8 mouse cellular contexts compared by ENCODE assay signal in the genomic region with DNA sequence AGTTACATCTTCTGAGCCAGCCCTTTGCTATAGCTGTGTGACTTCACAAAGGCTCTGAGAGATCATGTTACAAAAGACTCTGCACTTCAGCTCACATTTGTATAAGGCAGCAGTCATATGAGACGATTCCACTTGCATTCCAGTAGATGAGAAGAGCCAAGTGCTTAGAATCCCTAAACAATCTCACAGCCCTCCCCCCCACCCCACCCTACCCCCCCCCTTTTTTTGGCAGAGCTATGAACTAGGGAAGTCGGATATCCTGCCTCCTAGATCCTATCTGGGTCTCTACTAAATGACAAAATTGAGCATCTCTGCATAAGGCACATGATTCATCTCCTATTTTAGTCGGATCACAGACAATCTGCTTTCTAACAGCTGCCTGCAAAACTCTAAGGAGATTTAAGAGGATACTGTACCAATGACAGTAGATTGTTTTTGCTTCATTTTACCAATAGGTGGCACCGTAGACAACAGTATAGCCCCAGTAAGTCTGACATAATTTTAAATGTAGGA.
A peak's percentile ranks its signal among the peaks of the same experiment; 100 is the strongest.
DNase-seq lines count a peak whose midpoint lies in the region; ATAC-seq and TF ChIP-seq lines count a peak whose summit lies in the region.

No protein-coding gene starts in this region.

- 3% methylated on average over 4 of the region's 4 CpGs for WGBS in embryonic facial prominence, embryonic 12.5 days
- 13% methylated on average over 4 of the region's 4 CpGs for WGBS in intestine, postnatal 0 days
- WGBS in midbrain, embryonic 16.5 days, result 7% methylated on average over 4 of the region's 4 CpGs

- no peaks in the 10 kb centered on the region for H3K36me3 ChIP-seq in embryonic facial prominence, embryonic 12.5 days
- no peaks in the 10 kb centered on the region for H3K36me3 ChIP-seq in intestine, postnatal 0 days (ENCODE audit: control insufficient read depth, insufficient read depth)
- H3K36me3 ChIP-seq in midbrain, embryonic 16.5 days (ENCODE audit: control insufficient read depth, insufficient read depth, low read length), result no peaks in the 10 kb centered on the region

- peak; percentile 20 to 40 for DNase-seq in heart, adult 9 months (ENCODE audit: low spot score in 2 of 2)
- no peak for DNase-seq in heart, adult 11 months
- peak; percentile 29 for DNase-seq in ES-CJ7 (ENCODE audit: low read depth, low spot score)
- DNase-seq in natural killer cell, adult 2 months (ENCODE audit: low spot score in 2 of 2), result no peak

- H3K27ac ChIP-seq in embryonic facial prominence, embryonic 12.5 days, result 0 out of 2 replicates have a peak overlapping the region, but pooled peaks have one; percentile 50
- no peak overlapping the region for H3K27ac ChIP-seq in intestine, postnatal 0 days (ENCODE audit: low read depth, low read length)
- peak overlapping the region; percentile 42; the same call in 1 of the 2 replicates for H3K27ac ChIP-seq in midbrain, embryonic 16.5 days (ENCODE audit: low read length)

- H3K9ac ChIP-seq in embryonic facial prominence, embryonic 12.5 days, result no peak overlapping the region
- no peak overlapping the region for H3K9ac ChIP-seq in intestine, postnatal 0 days (ENCODE audit: low read depth, low read length)
- no peak overlapping the region for H3K9ac ChIP-seq in midbrain, embryonic 16.5 days (ENCODE audit: low read depth, low read length)

- peaks cover 7% of the 10 kb centered on the region; the same call in 1 of the 2 replicates for H3K4me1 ChIP-seq in embryonic facial prominence, embryonic 12.5 days
- H3K4me1 ChIP-seq in intestine, postnatal 0 days (replicated peaks; ENCODE audit: control insufficient read depth, insufficient read depth, low read length), result no peaks in the 10 kb centered on the region
- no peaks in the 10 kb centered on the region for H3K4me1 ChIP-seq in midbrain, embryonic 16.5 days (ENCODE audit: control insufficient read depth, insufficient read depth, low read length)

- peak; percentile 70 for TF ChIP-seq CTCF in intestine, postnatal 0 days (IDR thresholded peaks at IDR 0.05; ENCODE audit: low read depth)

- no peaks in the 10 kb centered on the region for H3K27me3 ChIP-seq in embryonic facial prominence, embryonic 12.5 days
- no peaks in the 10 kb centered on the region for H3K27me3 ChIP-seq in intestine, postnatal 0 days (replicated peaks; ENCODE audit: control insufficient read depth, insufficient read depth, low read length)
- H3K27me3 ChIP-seq in midbrain, embryonic 16.5 days (ENCODE audit: control insufficient read depth, insufficient read depth, low read depth, low read length), result no peaks in the 10 kb centered on the region

- no peak overlapping the region for H3K4me2 ChIP-seq in embryonic facial prominence, embryonic 12.5 days (replicated peaks)
- H3K4me2 ChIP-seq in intestine, postnatal 0 days (replicated peaks; ENCODE audit: low read depth), result no peak overlapping the region
- H3K4me2 ChIP-seq in midbrain, embryonic 16.5 days (ENCODE audit: low read length), result 0 out of 2 replicates have a peak overlapping the region, but pooled peaks have one; percentile 5

- no peaks in the 10 kb centered on the region for H3K9me3 ChIP-seq in embryonic facial prominence, embryonic 12.5 days
- H3K9me3 ChIP-seq in intestine, postnatal 0 days (ENCODE audit: control insufficient read depth), result no peaks in the 10 kb centered on the region
- H3K9me3 ChIP-seq in midbrain, embryonic 16.5 days (replicated peaks; ENCODE audit: control insufficient read depth, low read length, poor library complexity, severe bottlenecking), result no peaks in the 10 kb centered on the region

- no peak overlapping the region for H3K4me3 ChIP-seq in embryonic facial prominence, embryonic 12.5 days
- H3K4me3 ChIP-seq in intestine, postnatal 0 days (ENCODE audit: low read depth, low read length), result no peak overlapping the region
- H3K4me3 ChIP-seq in midbrain, embryonic 16.5 days (ENCODE audit: low read depth, low read length), result no peak overlapping the region

- ATAC-seq in embryonic facial prominence, embryonic 12.5 days (ENCODE audit: insufficient number of reproducible peaks, insufficient read depth, low FRiP score, low TSS enrichment), result peak; percentile 77; the same call in 1 of the 2 replicates
- ATAC-seq in intestine, postnatal 0 days, result peak; percentile 31; the same call in 1 of the 2 replicates
- peak; percentile 94 for ATAC-seq in midbrain, embryonic 16.5 days
- no peak for ATAC-seq in erythroblast, adult 5-6 weeks (replicated peaks; ENCODE audit: low FRiP score, poor library complexity, severe bottlenecking)

Comparison
In these comparisons a context has a peak if more than half of its experiments do, and no peak if none do; other contexts are left out.
1. DNase-seq: peak in heart, adult 9 months (2 of 2) and ES-CJ7 (single experiment); none in heart, adult 11 months (single experiment) and natural killer cell, adult 2 months (0 of 2).